Mouse (Mus musculus): ENCODE results near the gene Luzp1. TPM values are rescaled to one million over a fixed set of nuclear protein-coding genes. Genes with fewer than 3 reads are reported as not detected.

Gene Luzp1
- polyA plus RNA-seq, 1 experiment, result 2.9 TPM

- 87% methylated on average over 4 of the region's 4 CpGs for WGBS
- Histone ChIP-seq H3K27me3 (ENCODE audit: control insufficient read depth, insufficient read depth, low read length) (no peaks in the 10 kb centered on the region), H3K27ac (ENCODE audit: insufficient read depth, low read length) (no peak overlapping the region), H3K36me3 (ENCODE audit: control insufficient read depth, insufficient read depth, low read length) (peaks cover 4% of the 10 kb centered on the region), H3K4me1 (ENCODE audit: control insufficient read depth, insufficient read depth, insufficient read length) (no peaks in the 10 kb centered on the region; the same call in 1 of the 2 replicates), H3K4me3 (ENCODE audit: extremely low read depth, insufficient read depth, insufficient read length) (no peak overlapping the region)
- no peak for DNase-seq (ENCODE audit: low read depth in 1 of 2, low spot score in 2 of 2)
- TF ChIP-seq CTCF (IDR thresholded peaks at IDR 0.05; ENCODE audit: extremely low read depth, insufficient read depth, insufficient read length, insufficient replicate concordance) (no peak), POLR2A (IDR thresholded peaks at IDR 0.05; ENCODE audit: low read depth, low read length) (no peak)
These were observed 117.8 kb downstream of the Luzp1 start for GRCm38 (mm10) chr4:136587221-136587827.

- no peak overlapping the region for H3K4me3 ChIP-seq (ENCODE audit: extremely low read depth, insufficient read depth, insufficient read length)
- no peak for DNase-seq (ENCODE audit: low read depth in 1 of 2, low spot score in 2 of 2)
- 85% methylated on average over 4 of the region's 4 CpGs for WGBS
- no peaks in the 10 kb centered on the region for H3K4me1 ChIP-seq (ENCODE audit: control insufficient read depth, insufficient read depth, insufficient read length)
- peaks cover 4% of the 10 kb centered on the region for H3K36me3 ChIP-seq (ENCODE audit: control insufficient read depth, insufficient read depth, low read length)
- H3K27ac ChIP-seq (ENCODE audit: insufficient read depth, low read length), result no peak overlapping the region
- TF ChIP-seq POLR2A (IDR thresholded peaks at IDR 0.05; ENCODE audit: low read depth, low read length), result no peak
- no peak for TF ChIP-seq CTCF (IDR thresholded peaks at IDR 0.05; ENCODE audit: extremely low read depth, insufficient read depth, insufficient read length, insufficient replicate concordance)
- no peaks in the 10 kb centered on the region for H3K27me3 ChIP-seq (ENCODE audit: control insufficient read depth, insufficient read depth, low read length)
These were observed 118.4 kb downstream of the Luzp1 start for GRCm38 (mm10) chr4:136588003-136588402.

- peaks cover 4% of the 10 kb centered on the region for H3K36me3 ChIP-seq (ENCODE audit: control insufficient read depth, insufficient read depth, low read length)
- H3K4me3 ChIP-seq (ENCODE audit: extremely low read depth, insufficient read depth, insufficient read length), result no peak overlapping the region
- TF ChIP-seq POLR2A (IDR thresholded peaks at IDR 0.05; ENCODE audit: low read depth, low read length) (no peak), CTCF (IDR thresholded peaks at IDR 0.05; ENCODE audit: extremely low read depth, insufficient read depth, insufficient read length, insufficient replicate concordance) (no peak)
- no peak for DNase-seq (ENCODE audit: low read depth in 1 of 2, low spot score in 2 of 2)
- 68% methylated on average over 4 of the region's 4 CpGs for WGBS
- no peak overlapping the region for H3K27ac ChIP-seq (ENCODE audit: insufficient read depth, low read length)
- no peaks in the 10 kb centered on the region for H3K27me3 ChIP-seq (ENCODE audit: control insufficient read depth, insufficient read depth, low read length)
- H3K4me1 ChIP-seq (ENCODE audit: control insufficient read depth, insufficient read depth, insufficient read length), result no peaks in the 10 kb centered on the region
These were observed 122.5 kb downstream of the Luzp1 start for GRCm38 (mm10) chr4:136592111-136592510.

DNA sequence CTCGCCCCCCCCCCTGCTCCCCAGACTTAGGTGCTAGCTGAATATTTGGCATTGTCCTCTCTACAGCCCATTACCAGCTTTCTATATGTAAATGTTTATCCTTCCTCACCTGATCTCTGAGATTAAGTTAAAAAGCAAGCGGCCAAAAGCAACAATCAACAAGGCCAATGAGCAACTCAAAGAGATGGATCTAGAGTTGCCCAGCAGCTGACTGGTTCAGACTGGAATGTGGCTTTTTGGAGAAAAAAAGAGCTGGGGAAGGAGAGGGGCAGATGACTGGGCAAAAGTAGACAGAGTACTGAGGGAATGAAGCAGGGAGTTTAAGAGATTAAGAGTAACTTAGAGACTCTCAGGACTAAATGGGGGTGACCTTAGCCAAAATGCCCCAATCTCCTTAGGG lies 124.4 kb downstream of the Luzp1 start:
- DNase-seq (ENCODE audit: low read depth in 1 of 2, low spot score in 2 of 2), result no peak
- H3K4me1 ChIP-seq (ENCODE audit: control insufficient read depth, insufficient read depth, insufficient read length), result no peaks in the 10 kb centered on the region
- no peak overlapping the region for H3K27ac ChIP-seq (ENCODE audit: insufficient read depth, low read length)
- H3K4me3 ChIP-seq (ENCODE audit: extremely low read depth, insufficient read depth, insufficient read length), result no peak overlapping the region
- whole genome bisulfite sequencing, result 97% methylated on average over 2 of the region's 2 CpGs
- H3K27me3 ChIP-seq (ENCODE audit: control insufficient read depth, insufficient read depth, low read length), result no peaks in the 10 kb centered on the region
- peaks cover 4% of the 10 kb centered on the region for H3K36me3 ChIP-seq (ENCODE audit: control insufficient read depth, insufficient read depth, low read length)
- TF ChIP-seq CTCF (IDR thresholded peaks at IDR 0.05; ENCODE audit: extremely low read depth, insufficient read depth, insufficient read length, insufficient replicate concordance), result no peak
- TF ChIP-seq POLR2A (IDR thresholded peaks at IDR 0.05; ENCODE audit: low read depth, low read length), result no peak

GRCm38 (mm10) chr4:136595221-136595620 lies 125.7 kb downstream of the Luzp1 start:
- no peaks in the 10 kb centered on the region for H3K4me1 ChIP-seq (ENCODE audit: control insufficient read depth, insufficient read depth, insufficient read length)
- peaks cover 2% of the 10 kb centered on the region for H3K36me3 ChIP-seq (ENCODE audit: control insufficient read depth, insufficient read depth, low read length)
- no peaks in the 10 kb centered on the region for H3K27me3 ChIP-seq (ENCODE audit: control insufficient read depth, insufficient read depth, low read length)
- H3K4me3 ChIP-seq (ENCODE audit: extremely low read depth, insufficient read depth, insufficient read length), result no peak overlapping the region
- WGBS, result 65% methylated on average over 6 of the region's 6 CpGs
- TF ChIP-seq CTCF (IDR thresholded peaks at IDR 0.05; ENCODE audit: extremely low read depth, insufficient read depth, insufficient read length, insufficient replicate concordance), result no peak
- TF ChIP-seq POLR2A (IDR thresholded peaks at IDR 0.05; ENCODE audit: low read depth, low read length), result no peak
- no peak overlapping the region for H3K27ac ChIP-seq (ENCODE audit: insufficient read depth, low read length)
- no peak for DNase-seq (ENCODE audit: low read depth in 1 of 2, low spot score in 2 of 2)

DNA sequence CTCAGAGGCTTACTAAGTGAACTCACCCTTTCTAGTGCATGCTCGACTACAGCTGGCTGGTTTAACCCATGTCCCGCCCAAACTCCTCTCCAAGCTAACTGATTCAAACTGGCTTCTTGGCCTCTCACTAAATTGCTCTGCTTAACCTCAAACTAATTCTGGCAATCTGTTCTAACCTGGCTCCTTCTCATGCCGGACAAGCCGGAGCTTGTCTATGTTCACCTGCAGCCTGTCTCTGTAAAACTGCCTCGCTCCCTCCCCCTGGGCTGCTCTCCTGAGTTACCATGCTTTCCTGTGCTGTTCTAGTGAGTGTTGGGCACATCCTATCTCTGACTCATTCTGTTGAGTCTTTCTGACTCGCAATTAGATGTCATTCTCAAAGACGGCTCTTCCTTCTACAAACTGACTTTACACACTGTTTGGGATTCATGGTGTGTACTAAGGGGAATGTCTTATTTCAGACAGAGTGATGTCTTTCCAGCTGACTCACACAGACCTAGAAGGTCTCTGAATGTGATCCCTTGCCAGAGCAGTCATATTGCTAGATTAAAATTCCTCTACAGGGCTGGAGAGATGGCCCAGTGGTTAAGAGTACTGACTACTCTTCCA lies 128.8 kb downstream of the Luzp1 start:
- peaks cover 2% of the 10 kb centered on the region; the same call in 1 of the 2 replicates for H3K4me1 ChIP-seq (ENCODE audit: control insufficient read depth, insufficient read depth, insufficient read length)
- WGBS, result 78% methylated on average over 7 of the region's 7 CpGs
- H3K36me3 ChIP-seq (ENCODE audit: control insufficient read depth, insufficient read depth, low read length), result no peaks in the 10 kb centered on the region
- H3K27ac ChIP-seq (ENCODE audit: insufficient read depth, low read length), result no peak overlapping the region
- no peak overlapping the region for H3K4me3 ChIP-seq (ENCODE audit: extremely low read depth, insufficient read depth, insufficient read length)
- TF ChIP-seq POLR2A (IDR thresholded peaks at IDR 0.05; ENCODE audit: low read depth, low read length) (no peak), CTCF (IDR thresholded peaks at IDR 0.05; ENCODE audit: extremely low read depth, insufficient read depth, insufficient read length, insufficient replicate concordance) (no peak)
- no peak for DNase-seq (ENCODE audit: low read depth in 1 of 2, low spot score in 2 of 2)
- no peaks in the 10 kb centered on the region for H3K27me3 ChIP-seq (ENCODE audit: control insufficient read depth, insufficient read depth, low read length)

GRCm38 (mm10) chr4:136599869-136600268 lies 130.3 kb downstream of the Luzp1 start:
- TF ChIP-seq POLR2A (IDR thresholded peaks at IDR 0.05; ENCODE audit: low read depth, low read length), result no peak
- TF ChIP-seq CTCF (IDR thresholded peaks at IDR 0.05; ENCODE audit: extremely low read depth, insufficient read depth, insufficient read length, insufficient replicate concordance), result no peak
- Histone ChIP-seq H3K27ac (ENCODE audit: insufficient read depth, low read length) (no peak overlapping the region), H3K4me3 (ENCODE audit: extremely low read depth, insufficient read depth, insufficient read length) (no peak overlapping the region), H3K27me3 (ENCODE audit: control insufficient read depth, insufficient read depth, low read length) (no peaks in the 10 kb centered on the region), H3K36me3 (ENCODE audit: control insufficient read depth, insufficient read depth, low read length) (no peaks in the 10 kb centered on the region), H3K4me1 (ENCODE audit: control insufficient read depth, insufficient read depth, insufficient read length) (peaks cover 2% of the 10 kb centered on the region; the same call in 1 of the 2 replicates)
- DNase-seq (ENCODE audit: low read depth in 1 of 2, low spot score in 2 of 2), result no peak
- 98% methylated on average over 3 of the region's 3 CpGs for WGBS

All from spleen, adult 2 months (tissue).